Mouse (Mus musculus): Measurements from ENCODE around the gene Fhl3.
"Not testable (repeated sequence)": the region's sequence is repeated elsewhere in the genome, so short reads cannot be mapped to it uniquely, and the experiment has no call there.

Fhl3 gene

DNA sequence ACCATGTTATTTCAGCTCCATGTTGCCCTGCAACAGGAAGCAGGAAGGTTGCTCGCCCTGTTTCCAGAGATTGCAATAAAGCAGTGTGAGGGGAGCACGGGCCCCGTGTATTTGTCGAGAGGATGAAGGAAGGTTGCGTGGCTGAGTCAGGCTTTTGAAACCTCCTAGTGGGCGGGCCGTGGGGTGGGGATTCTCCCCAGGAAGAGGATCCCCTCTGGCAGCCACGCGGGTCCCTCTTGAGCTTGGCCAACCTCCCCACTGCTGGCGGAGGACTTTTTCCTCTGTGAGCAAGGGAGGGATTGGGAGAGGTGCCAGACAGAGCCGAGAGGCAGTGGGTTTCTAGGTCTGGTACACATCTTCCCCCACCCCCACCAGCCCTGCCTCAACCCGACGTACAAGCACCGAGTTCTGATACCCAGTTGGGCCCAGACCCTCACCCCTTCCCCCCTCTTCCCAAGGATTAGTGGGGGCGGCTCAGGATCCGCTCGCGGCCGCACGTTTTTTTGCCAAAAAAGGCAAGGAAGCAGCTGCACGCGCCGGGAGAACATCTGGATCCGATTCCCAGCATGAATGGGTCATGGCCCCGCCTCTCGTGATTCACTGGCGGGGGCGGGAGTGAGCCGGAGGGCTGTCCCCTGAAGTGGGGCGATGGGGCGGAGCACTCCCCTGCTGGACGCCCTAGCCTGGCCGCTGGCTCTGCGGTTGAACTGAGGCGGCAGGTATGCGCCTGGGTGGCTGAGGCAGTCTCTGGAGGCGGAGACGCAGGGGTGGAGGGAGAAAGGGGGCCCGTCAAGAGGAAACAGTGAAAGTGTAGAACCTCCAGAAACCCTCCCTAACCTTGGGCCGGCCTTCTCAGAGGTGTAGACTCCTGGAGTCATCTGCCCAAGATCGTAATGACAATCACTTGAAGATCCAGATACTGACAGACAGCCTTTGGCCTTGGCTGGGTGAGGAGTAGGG is 8.3 kb downstream of the Fhl3 start:
- peak; percentile 66 to 69 for DNase-seq (ENCODE audit: low spot score in 2 of 2)

DNA sequence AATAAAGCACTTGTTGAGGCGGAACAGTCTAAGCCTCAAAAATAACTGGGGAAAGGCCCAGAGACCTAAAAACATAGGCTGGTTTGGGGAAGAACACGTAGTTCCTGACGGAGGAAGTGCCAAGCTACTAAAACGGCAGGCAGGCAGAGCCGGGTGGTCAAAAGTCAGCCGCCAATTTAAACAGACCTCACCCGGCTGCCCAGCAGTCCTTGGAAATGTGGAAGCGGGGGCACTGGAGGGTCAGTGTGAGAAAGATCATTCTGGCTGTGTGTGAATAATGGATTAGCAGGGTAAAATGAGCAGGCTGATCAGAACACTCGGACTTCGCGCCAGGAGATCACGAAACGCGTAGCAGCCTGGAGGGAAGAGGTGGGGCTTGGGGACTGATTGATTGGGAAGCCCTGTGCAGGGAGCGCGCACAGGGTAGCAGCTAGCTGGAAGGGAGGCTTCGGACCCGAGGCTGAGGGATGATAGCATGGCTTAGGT is 9.5 kb downstream of the Fhl3 start:
- no peak for DNase-seq (ENCODE audit: low spot score in 2 of 2)

DNA sequence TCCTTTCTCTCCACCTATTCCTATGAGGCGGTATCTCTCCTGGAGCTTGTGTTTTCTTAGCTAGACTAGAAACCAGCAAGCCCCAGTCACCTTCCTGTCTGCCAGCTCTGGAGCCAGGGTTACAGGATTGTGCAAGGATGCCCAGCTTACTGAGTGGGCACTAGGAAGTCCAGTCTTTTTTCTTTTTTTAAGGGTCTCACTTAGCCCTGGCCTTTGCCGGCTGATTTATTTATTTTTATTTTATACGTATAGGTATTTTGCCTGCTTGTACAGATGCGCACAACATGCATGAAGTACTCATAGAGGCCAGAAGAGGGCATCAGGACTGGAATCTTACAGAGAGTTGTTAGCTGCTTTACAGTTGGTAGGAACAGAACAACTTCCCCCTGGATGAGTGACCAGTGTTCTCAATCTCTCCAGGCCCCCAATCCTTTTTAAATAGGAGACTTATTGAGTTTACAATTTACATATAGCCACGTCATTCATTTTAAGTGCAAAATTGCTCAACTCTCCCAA is 10.3 kb downstream of the Fhl3 start:
- DNase-seq (ENCODE audit: low spot score in 2 of 2): peak; percentile 52 to 66

DNA sequence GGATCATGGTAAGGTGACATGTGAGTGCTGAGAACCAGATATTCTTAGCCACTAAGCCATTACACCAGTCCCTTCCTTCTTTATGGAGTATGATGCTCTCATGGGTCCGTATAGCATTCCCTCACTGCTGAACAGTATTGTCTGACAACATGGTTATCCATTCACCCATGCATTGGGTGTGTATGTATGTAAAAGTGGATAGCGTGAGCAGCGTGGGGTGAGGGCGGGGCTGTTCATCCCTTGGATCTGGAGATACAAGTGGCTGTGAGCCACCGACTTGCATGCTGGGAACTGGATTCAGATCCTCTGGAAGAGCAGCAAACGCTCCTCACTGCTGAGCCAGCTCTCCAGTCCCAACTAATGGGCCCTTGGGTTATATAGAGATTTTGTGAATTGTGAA is 12.1 kb downstream of the Fhl3 start:
- no peak for DNase-seq (ENCODE audit: low spot score in 2 of 2)

DNA sequence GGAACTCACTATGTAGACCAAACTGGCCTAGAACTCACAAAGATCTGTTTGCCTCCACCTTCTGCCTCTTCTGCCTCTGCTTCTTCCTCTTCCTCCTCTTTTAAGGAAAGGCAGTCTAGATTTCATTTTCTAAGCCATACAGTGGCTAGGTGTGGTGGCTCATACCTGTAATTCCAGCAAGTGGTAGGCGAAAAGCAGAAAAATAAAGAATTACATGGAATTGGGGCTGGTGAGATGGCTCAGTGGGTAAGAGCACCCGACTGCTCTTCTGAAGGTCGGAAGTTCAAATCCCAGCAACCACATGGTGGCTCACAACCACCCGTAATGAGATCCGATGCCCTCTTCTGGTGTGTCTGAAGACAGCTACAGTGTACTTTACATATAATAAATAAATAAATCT is 13.3 kb downstream of the Fhl3 start:
- DNase-seq (ENCODE audit: low spot score in 2 of 2): not testable (repeated sequence)

DNA sequence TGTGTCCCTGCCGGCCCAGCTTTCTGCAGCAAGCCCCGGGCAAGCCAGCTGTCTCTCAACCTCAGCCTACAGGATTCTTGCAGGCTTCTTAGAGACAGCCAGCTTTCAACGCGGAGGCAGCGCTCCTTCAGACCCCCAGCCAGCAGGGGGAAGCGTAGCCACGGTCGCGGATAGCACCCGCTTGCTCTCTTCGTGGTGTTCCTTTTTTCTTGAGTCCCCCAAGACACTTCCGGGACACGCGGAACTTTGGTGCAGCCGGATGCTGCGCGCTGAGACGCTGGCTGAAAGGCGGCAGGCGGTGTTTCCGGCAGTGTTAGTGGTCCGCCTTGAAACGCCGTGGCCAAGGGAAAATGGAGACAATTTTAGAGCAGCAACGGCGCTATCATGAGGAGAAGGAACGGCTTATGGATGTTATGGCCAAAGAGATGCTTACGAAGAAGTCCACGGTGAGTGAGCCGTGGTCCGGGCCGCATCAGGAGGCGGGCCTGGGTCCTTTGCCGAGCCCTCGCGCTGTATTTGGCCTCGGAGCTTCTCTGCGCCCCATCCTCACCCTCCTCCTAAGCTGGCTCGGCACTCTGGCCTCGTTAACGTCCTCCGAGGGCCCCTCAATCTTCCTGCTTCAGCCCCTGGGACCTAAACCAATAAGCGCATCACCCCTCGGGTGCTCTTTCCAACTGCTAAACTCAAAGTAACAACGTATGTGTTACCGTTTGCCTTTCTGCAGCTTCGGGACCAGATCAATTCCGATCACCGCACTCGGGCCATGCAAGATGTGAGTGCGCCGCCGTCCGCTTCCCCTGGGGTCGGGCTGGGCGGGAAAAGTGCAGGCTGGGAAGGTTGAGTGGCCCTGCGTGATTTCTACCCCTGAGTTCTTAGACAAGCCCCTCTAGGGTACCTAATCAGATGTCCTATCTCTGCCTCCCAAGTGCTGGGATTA is 14.3 kb downstream of the Fhl3 start, which contains the start of gene Sf3a3:
Gene Sf3a3, plus strand, starts transcription at position 232 of the 937 bp plus-strand sequence.
- peak; percentile 96 to 97 for DNase-seq (ENCODE audit: low spot score in 2 of 2)

DNA sequence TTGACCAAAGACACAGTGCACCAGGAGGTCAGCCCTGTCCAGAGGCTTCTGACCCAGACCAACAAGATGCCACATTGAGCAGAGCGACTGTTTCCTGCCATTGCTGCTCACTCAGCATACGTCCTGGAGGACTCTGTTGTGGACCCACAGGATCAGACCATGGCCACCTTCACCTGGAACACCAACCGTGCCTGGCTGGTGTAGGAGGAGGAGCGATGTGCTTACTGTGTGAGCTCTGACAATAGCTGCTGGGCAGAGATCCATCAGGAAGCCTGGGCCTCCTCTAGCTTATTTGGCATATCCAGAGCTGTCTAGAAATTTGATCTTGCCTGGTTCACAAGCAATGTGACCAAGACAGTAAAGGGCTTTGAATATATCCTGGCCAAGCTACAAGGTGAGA is 18.6 kb downstream of the Fhl3 start:
- no peak for DNase-seq (ENCODE audit: low spot score in 2 of 2)

DNA sequence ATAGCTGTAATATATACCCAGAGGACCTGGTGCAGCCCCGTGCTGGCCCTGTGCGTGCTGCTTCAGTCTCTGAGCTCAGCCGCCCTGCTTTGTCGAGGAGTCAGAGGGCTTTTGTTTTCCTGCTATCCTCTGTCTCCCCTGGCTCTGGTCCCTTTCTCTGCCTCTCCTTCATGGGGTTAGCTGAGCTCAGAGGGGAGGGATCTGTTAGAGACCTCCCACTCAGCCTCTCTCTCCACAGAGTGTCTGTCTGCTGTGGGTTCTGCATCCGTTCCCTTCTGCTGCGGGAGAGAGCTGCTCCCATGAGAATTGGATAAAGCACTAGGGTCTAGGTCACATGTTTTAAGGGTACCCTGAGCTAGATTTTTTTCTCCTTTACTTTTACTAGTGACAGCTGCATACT is 25.6 kb downstream of the Fhl3 start:
- DNase-seq (ENCODE audit: low spot score in 2 of 2): no peak

DNA sequence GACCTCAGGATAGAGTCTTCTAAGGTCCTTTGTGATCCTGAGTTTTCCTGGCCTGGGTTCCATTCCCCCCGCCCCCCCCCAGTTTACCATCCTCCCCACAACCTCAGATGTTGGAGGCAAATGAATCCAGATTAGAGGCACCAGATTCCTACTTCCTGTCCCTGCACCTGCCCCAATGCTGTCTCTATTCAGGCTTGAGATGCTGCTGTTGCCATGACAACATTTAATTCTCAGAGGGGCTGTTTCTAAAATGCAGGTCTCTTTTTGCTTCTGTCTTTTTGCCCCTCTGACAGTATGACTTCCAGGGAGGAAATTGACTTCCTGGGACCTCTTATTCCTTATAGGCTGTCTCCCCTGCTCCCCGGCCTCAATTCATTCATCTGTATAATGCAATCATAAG is 36.5 kb downstream of the Fhl3 start:
- no peak for DNase-seq (ENCODE audit: low spot score in 2 of 2)

DNA sequence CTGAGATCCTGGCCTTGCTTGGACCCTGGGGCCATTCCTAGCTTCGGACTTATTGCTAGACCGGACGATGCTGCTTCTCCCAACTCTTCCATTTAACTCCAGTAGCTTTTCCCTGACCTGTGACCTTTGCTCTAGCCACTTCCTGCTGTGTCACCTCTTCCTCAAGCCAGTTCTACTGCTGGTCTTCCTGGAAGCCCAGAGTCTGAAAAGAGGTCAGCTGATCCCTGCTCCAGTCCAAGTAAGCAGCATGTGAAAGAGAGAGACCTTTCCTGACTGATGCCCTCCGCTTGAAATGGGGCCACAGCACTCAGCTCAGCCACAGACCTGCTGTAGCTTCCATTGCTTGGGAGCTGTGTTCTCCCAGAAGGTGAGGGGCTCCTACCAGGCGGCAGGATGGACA is 37.0 kb downstream of the Fhl3 start:
- no peak for DNase-seq (ENCODE audit: low spot score in 2 of 2)

DNA sequence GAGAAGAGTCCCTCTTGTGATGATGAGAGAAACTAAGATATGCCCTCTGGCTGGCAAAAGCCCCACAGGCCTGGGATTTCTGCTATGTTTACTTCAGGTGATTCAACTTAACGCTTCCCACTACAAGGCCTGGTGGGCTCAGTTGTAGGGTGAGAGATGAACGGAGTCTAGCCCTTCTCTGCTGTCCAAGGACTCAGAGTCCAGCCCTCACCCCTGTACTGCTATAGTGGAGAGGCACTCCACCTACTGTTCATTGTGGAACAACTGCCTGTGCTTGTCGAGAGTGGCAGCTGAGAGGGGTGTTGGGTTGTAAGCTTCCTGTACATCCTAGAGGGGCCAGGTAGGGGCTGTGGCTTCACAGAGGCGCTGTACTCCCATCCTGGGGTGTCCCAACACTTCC is 37.5 kb downstream of the Fhl3 start:
- no peak for DNase-seq (ENCODE audit: low spot score in 2 of 2)

DNA sequence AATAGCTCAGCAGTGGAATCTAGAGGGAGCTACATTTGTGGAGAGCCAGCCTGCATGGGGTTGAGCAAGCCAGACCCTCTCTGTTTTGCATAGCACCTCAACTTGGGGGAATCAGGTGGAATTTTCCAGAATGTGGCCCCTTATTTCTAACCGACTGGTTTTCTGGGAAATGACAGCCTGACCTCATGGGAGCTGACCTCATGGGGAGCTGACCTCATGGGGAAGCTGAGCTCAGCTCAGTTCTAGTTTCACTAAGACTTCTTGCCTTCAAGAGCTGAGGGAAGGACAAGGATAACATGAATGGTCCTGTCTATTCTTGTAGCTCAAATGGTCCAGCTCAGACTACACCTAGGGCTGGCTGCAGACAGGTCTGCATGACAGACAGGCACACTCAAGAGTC is 38.3 kb downstream of the Fhl3 start:
- no peak for DNase-seq (ENCODE audit: low spot score in 2 of 2)

DNA sequence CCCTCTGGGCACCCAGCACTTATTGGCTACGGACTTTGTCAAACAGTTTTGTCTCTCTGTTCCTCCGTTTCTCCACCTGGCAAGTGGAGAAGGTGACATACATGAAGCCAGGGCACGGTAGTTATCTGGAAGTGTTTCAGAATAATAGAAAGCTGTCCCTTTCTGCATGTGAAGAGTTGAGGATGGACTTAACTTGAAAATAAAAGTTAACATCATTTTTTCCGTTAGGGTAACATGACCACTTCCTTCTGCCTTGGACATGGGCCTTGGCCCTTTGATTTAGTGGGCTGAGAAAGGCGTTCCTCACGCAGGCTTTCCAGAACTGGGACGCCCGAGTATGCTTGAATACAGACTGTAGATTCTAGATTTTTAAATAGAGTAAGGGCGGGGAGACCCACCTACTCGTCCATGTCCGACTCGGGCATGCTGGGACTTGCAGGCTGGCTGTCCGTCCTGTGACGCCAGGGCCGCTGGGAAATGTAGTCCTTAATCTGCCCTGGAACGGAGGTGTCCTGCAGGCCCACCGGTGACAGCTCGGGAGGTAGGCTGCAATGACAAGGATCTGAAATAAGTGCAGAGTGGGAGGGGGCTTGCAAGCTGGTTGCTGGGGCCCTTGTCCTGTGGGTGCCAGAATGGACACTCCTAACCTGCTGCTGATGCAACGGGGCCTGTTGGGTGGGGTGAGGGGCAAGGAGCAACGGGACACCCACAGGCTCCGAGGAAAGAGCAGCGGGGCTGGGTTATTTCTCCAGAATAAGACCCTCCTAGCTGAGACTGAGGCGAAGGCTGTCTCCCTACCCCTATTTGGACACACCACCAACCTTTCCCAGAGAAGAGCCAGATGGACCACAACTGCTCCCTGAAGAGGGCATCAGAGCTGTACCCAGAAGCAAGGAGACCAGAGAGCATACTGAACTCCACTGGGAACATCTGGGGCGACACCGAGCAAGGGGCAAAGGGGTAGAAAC is 41.2 kb downstream of the Fhl3 start, which contains the start of gene Inpp5b:
Gene Inpp5b, plus strand, starts transcription at position 475 of the 968 bp plus-strand sequence.
- DNase-seq (ENCODE audit: low spot score in 2 of 2): peak; percentile 88 to 94

DNA sequence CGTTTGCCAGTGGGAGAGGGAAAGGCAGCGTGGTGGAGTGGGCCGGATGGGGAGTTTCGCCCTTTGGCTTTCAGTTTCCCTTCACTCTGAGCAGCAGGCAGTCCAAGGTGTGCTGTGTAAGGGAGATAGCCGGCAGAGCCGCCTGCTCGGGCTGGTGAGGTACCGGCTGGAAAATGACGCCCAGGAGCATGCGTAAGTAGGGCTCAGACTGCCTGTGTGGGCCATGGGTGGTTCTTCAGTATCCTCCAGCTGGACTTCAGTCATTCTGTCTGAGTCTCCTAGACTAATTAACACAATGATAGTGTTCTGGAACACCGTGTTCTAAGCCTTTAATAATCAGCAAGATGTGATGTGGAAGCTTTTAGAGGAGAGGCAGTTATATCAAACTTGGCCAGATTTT is 42.3 kb downstream of the Fhl3 start:
- no peak for DNase-seq (ENCODE audit: low spot score in 2 of 2)

DNA sequence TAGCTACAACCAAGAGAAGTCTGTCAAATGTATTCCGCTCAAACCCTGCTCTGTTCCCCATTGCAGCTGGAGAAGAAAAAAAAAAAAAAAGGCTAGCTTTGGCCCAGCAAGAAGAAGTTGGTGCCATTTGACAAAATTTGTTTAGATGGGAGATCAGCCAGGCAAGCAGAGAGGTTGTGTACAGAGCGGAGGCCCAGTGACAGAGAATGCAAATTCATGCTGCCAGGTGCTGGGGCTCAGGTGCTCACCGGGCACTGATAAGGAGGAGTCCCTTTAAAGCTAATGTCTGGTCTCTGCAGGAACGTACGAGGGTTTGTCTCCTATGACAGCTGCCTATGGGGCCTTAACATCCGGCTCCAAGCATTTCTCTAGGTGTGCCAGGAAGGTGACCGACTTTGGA is 46.1 kb downstream of the Fhl3 start:
- DNase-seq (ENCODE audit: low spot score in 2 of 2): no peak

DNA sequence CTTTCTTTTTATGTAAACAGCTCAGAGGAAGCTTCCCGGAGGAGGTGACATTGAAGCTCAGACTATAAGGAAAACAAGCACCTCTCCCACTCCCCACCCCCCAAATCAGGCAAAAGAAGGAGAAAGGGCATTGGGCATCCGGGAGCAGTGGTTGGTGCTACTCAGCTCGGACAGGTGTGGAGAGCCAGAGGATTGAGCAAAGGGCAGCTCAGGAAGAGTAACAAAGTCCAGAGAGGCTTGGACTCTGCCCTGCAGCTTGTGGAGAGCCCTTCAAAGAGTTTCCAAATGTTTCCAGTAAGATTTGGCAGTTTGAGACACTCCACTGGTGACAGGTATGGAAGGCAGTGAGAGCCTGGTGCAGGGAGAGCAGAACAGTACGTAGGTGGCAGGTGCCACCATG is 47.4 kb downstream of the Fhl3 start:
- no peak for DNase-seq (ENCODE audit: low spot score in 2 of 2)

DNA sequence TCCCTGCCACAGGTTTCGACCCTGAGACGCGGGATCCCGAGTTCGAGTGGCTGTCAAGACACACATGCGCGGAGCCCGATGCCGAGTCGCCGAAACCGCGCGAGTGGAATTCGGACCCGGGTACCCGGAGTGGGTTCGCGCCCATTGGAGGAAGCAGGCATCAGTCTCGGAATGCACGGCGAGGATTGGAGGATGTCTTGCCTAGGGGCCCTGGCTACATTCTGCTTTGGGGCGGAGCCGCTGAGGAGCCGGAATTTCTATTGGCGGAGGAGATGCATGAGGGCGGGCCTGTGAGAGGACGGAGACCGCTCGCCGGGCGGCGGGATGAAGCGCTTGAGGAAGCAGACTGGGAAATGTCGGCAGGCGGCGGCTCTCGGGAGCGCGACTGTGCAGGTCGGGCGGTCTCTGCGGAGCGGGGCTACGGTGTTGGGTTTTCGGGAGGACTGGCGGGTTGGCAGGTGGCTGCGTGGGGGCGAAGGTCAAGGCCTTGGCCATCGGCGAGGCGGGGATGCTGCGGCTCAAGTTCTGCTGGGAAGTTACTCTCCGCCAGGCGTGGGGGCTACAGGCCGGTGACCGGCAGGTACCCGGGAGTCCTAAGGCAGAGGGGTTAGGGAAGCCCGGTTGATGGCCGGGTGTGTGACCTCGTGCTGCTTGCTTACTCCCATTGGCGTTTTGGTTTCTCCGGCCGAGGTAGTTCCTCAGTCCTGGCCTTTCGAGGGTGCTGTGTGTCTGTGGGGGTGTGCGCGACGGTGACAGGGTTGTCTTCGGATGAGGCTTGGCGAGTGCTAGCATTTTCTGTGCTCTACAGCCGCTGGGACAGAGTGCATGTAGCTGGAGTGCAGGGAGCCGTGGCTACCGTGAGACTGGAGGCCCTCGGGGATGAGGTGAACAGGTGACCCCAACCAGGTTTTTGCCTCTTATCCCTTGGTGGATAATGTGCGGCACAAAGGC is 51.1 kb downstream of the Fhl3 start:
- DNase-seq (ENCODE audit: low spot score in 2 of 2): peak; percentile 98 to 100

DNA sequence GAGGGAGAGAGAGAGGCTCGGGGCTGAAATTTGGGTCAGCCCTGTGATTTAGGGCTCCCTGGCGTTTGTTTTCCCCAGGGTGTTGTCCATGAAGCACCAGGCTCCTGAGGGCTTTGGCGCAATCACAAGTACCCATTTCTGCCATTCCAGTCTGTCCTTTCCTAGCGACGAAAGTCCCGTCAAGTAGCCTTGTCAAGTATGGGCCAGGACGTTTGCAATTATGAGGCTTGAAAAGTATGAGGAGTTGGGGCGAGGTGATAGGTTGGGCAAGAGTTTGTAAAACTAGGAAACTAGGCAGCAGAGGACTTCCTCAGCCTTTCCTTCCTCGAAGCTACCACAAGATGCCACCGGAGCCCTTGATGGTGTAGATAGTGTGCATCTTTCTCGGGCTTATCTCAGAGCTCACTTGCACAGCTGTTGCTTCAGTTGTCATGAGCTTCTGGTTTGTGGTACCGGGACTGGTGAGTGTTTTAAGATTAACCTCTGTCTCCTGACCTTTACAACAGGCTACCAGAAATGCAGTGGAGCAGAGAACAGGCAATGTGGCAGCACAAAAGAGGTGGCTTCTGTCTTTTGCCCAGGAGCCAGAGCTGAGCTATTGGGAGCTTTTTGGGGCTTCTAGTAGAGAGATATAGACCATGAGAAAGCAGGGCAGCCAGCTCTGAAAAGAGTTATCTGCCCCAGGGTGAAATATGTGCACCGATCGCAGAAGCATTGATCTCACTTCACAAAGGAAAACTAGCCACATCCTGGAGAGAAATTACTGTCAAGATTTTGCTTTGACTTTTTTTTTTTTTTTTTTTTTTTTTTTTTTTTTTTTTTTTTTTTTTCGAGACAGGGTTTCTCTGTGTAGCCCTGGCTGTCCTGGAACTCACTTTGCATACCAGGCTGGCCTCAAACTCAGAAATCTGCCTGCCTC is 52.0 kb downstream of the Fhl3 start:
- DNase-seq (ENCODE audit: low spot score in 2 of 2): no peak

DNA sequence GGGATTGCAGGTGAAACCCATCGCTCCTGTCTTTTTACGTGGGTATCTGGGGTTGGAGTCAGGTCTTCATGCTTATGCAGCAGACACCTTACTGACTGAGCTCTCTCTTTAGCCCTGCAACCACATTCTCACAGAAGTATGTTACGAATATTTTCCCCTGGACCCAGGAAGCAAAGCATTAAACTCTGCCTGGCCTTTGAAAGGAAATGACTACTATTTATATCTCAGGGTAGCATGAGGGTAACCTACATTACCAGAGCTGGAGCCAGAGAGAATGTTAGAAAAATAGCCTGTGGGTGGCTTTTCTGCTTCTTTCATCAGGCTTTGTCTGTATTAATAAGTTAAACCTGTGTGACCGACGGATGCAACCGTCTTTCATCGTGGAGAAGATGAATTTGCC is 55.0 kb downstream of the Fhl3 start:
- DNase-seq (ENCODE audit: low spot score in 2 of 2): no peak

Data from right cerebral cortex, adult 2 months (tissue).